Mouse (Mus musculus) bone marrow, adult 2 months (tissue): Measurements from ENCODE around the gene Fbxl15. TPM values are rescaled to one million over a fixed set of nuclear protein-coding genes. Genes with fewer than 3 reads are reported as not detected.

Experiments
- H3K27ac ChIP-seq: fragments of 200-500 bp; 2 replicates; pipeline ENCODE4 v1.5.1; 2012; ENCODE audit warnings: low read depth, mild to moderate bottlenecking, control low read depth, inconsistent platforms, low read length; ENCODE audit not compliant: control insufficient read depth, poor library complexity, insufficient read depth
- H3K4me1 ChIP-seq: fragments of 200-500 bp; 2 replicates; pipeline ENCODE4 v1.6.1; 2011; ENCODE audit warnings: low read length; ENCODE audit not compliant: control insufficient read depth, insufficient read depth
- H3K4me3 ChIP-seq: fragments of 200-500 bp; replicated peaks from 2 replicates; pipeline ENCODE3; 2011; ENCODE audit warnings: mild to moderate bottlenecking, low read depth, low read length, control low read depth; ENCODE audit not compliant: control insufficient read depth
- CTCF ChIP-seq: fragments of 200-500 bp; IDR thresholded peaks from 2 replicates; pipeline ENCODE4 v1.5.1; 2011; ENCODE audit warnings: low read length, control low read depth; ENCODE audit not compliant: control insufficient read depth, insufficient read depth
- POLR2A ChIP-seq: fragments of 200-500 bp; IDR thresholded peaks from 2 replicates; pipeline ENCODE4 v1.6.1; 2011; ENCODE audit warnings: low read depth, mild to moderate bottlenecking, control low read depth, low read length, borderline replicate concordance; ENCODE audit not compliant: control insufficient read depth
- WGBS: fragments of 180-500 bp; shearing (Covaris S2); methylation state at CpG from one replicate; pipeline ENCODE4 v1.1.7; 2018; 5-methylcytosine and 5-hydroxymethylcytosine counted together
- polyA plus RNA-seq: library from polyadenylated mRNA; stranded (reverse); fragments of >200 nt; gene quantifications from 2 replicates; pipeline ENCODE4 v1.2.4, GENCODE M21; 2011; ENCODE audit warnings: low replicate concordance; ENCODE audit not compliant: missing spikeins, insufficient read depth, insufficient read length

The Fbxl15 gene
- polyA plus RNA-seq, 1 experiment = 1.2 TPM

DNA sequence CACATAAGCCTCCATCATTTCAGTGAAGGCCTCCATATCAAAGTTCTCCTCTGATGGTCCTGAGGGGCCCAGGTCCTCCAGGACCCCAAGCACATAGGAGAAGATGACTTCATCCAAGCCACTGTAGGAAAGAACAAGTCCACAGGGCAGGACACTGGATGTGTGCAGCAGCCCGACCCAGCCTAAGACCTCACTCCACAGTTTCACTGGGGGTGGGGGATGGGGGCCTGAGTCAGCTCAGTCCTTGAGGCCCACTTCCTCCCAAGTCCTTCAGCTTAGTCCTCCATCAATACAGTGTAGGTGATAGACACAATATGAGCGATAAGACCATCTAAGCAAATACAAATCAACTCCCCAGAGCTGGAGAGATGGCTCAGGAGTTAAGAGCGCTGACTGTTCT is 4.0 kb downstream of the Fbxl15 start:
- no peak overlapping the region for H3K4me3 ChIP-seq
- no peak overlapping the region for H3K27ac ChIP-seq
- 78% methylated on average over 3 of the region's 3 CpGs for WGBS

DNA sequence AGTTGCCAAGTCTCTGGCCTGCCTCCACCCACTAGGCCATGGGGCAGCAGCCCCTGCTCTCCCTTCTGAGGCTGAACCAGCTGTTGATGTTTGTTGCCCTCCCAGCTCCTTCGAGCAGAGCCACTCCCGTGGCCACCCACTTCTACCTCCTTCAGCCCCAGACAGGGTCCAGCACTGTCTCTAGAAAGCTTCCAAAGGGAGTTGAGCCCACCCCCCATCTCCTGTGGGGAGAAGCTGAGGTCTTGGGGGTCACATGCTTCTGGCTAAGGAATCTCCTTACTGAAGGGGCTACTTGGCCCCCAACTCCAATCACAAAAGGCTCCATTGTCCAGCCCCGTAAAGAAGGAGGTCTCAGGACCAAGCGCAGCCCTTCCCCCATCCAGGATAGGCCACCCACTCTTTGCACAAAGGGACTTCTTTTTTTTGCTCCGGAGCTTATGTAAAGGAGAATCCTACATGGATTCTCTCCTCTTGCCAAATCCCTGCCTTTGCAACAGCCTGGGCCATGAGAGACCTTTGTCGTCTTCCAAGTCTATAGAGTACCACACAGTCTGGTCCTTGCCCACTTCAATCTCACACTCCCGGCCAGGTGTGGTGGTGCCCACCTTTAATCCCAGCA is 4.8 kb downstream of the Fbxl15 start:
- Histone ChIP-seq H3K27ac (no peak overlapping the region), H3K4me3 (no peak overlapping the region), H3K4me1 (peaks cover 2% of the 10 kb centered on the region; the same call in 1 of the 2 replicates)
- WGBS = 83% methylated on average over 7 of the region's 7 CpGs
- TF ChIP-seq CTCF = no peak

More for the DNA sequence above, 4.0 kb downstream of the Fbxl15 start:
- no peak for TF ChIP-seq POLR2A
- no peak for TF ChIP-seq CTCF
- H3K4me1 ChIP-seq = peaks cover 4% of the 10 kb centered on the region; the same call in 1 of the 2 replicates

DNA sequence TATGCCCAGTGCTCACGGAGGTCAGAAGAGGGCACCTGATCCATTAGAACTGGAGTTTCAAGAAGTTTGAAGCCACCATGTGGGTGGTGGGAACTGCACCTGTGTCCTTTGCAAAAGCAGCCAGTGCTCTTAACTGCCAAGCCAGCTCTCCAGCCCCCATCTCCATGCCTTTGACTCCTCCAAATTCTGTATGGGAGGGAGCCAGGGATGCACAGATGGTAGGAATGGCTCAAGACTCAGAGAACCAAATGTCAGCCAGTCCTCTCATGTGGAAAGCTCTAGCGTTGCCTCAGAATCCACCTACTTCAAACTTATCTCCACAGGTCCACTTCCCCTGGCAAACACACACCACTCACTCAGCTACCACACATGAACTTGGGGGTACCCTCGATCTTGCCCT is 5.9 kb downstream of the Fbxl15 start:
- H3K4me3 ChIP-seq = no peak overlapping the region
- no peak overlapping the region for H3K27ac ChIP-seq
- peaks cover 2% of the 10 kb centered on the region; the same call in 1 of the 2 replicates for H3K4me1 ChIP-seq
- no peak for TF ChIP-seq CTCF
- no peak for TF ChIP-seq POLR2A
- WGBS = 79% methylated on average over 3 of the region's 3 CpGs

DNA sequence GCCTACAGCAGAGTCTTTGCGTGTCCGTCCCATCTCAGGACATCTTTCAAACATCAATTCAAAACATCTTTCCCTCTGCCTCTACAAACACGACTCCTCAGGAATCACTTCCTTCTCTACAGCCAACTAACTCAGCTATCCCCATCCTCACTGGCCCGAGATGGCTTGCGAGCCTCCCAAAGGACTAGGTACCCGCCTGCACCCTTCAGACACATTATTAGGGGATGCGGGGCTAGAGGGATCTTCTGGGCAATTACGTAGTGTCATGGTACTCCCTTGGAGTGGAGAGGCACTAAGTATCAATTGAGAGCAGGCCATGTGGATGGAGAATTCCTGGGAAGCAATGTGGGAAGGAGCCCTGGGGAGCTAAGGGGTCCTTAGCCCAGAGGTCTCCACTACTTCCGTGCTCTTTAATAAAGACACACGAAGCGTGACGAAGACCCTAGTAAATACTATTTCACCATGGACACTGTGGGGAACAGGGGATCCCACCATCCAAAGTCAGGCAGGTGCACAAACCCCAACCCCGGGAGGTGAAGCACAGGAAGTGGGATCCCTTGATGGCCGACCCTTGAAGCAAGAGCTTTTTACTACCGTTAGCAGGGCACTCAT is 9.8 kb downstream of the Fbxl15 start:
- H3K27ac ChIP-seq = peak overlapping the region; percentile 21
- H3K4me1 ChIP-seq = peaks cover 3% of the 10 kb centered on the region; the same call in 1 of the 2 replicates
- no peak for TF ChIP-seq CTCF
- no peak for TF ChIP-seq POLR2A
- peak overlapping the region; percentile 79 for H3K4me3 ChIP-seq
- 35% methylated on average over 15 of the region's 15 CpGs for WGBS

DNA sequence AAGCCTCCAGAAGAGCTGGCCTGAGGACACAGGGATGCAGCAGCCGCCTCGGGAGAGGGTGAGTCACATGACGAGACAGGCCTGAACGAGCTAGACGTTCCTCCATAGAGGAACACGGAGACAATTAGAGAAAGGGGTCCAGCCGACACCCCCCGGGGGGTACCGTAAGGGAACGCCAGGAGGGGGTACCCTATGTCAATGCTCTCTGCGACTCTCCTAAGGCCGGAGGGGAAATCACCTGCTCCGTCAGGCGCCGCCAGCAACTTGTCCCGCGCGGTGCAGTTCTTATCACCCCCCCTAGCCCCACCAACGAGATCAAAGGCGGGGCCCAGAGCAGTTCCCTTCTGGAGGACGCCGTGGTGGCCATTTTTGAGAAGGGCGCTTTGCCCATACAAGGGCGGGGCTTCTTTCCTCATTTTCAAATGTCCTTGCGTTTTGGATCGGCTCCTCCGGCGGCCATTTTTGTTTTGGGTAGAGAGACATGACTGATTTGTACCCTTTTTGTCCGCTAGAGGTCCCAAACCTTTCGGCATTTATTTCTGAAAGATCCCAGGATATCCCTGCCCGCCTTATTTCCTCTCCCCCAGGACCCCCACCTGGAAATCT is 10.4 kb downstream of the Fbxl15 start, which contains the start of gene Cuedc2:
TSS of gene Cuedc2 (minus strand) at position 372 of the 606 bp plus-strand sequence.
- H3K4me1 ChIP-seq = peaks cover 3% of the 10 kb centered on the region; the same call in 1 of the 2 replicates
- H3K27ac ChIP-seq = peak within 1 kb of the TSS; percentile 97

DNA sequence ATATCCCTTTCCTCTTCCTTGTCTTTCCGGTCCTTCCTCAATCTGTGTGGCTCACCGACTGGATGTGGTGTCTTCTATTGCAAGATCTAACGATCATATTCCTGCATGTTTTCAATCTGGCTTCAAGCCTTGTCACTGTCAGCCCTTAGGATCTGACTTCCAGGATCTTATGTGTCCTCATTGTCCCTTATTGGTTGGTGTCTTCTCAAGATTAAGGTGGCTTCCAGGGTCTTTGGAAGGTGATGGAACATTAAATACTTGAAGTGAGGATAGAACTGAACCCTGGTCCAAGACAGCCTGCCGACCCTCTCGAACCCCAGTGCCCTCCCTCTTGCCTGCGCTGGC is 10.9 kb downstream of the Fbxl15 start:
- TF ChIP-seq CTCF = no peak
- peak; percentile 29; the same call in 1 of the 2 replicates for TF ChIP-seq POLR2A
- WGBS = 3% methylated on average over 6 of the region's 6 CpGs
- H3K4me3 ChIP-seq = peak overlapping the region; percentile 42
- peaks cover 3% of the 10 kb centered on the region; the same call in 1 of the 2 replicates for H3K4me1 ChIP-seq
- H3K27ac ChIP-seq = peak overlapping the region; percentile 97

More for the DNA sequence above, 10.4 kb downstream of the Fbxl15 start, which contains the start of gene Cuedc2:
- TF ChIP-seq CTCF = peak; percentile 11; the same call in 1 of the 2 replicates
- peak; percentile 54; the same call in 1 of the 2 replicates for TF ChIP-seq POLR2A
- peak within 1 kb of the TSS; percentile 79 for H3K4me3 ChIP-seq
- under 1% methylated on average over 31 of the region's 31 CpGs for WGBS

DNA sequence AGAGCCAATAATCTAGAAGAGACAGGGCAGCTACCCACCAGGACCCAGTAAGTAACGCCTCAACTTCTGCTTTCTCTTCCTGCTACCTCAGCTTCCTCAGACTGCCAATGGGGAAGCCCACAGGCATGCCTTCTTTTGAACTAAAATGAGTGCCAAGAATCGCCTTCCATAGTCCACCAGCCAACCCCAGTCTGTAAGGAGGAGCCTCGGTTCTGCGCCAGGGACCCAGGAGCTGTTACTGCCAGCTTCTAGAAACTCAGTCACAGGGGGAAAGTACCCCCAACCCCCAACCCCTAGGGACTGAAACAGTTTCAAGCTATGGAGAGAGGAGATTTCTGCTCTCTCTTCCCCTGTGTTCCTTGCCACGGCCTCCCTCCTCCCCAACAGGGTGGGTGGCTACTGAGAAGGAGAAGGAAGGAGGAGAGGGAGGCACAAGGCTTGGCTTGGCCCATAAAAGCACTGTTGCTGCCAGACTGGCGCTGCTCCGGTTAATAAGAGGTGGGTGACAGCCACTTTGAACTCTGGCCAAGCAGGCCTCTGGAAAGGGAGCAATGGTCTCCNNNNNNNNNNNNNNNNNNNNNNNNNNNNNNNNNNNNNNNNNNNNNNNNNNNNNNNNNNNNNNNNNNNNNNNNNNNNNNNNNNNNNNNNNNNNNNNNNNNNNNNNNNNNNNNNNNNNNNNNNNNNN is 11.4 kb downstream of the Fbxl15 start:
- WGBS = 6% methylated on average over 7 of the region's 7 CpGs
- H3K4me3 ChIP-seq = peak overlapping the region; percentile 42

More for the DNA sequence above, 11.4 kb downstream of the Fbxl15 start:
- Histone ChIP-seq H3K4me1 (peaks cover 3% of the 10 kb centered on the region; the same call in 1 of the 2 replicates), H3K27ac (peak overlapping the region; percentile 97)
- no peak for TF ChIP-seq POLR2A
- TF ChIP-seq CTCF = no peak
